Mouse (Mus musculus): Measurements from ENCODE around the gene Kcng4. TPM values are rescaled to one million over a fixed set of nuclear protein-coding genes. Genes with fewer than 3 reads are reported as not detected.

Kcng4 gene
- polyA plus RNA-seq, 1 experiment from 2014 or later: 0.18 TPM

DNA sequence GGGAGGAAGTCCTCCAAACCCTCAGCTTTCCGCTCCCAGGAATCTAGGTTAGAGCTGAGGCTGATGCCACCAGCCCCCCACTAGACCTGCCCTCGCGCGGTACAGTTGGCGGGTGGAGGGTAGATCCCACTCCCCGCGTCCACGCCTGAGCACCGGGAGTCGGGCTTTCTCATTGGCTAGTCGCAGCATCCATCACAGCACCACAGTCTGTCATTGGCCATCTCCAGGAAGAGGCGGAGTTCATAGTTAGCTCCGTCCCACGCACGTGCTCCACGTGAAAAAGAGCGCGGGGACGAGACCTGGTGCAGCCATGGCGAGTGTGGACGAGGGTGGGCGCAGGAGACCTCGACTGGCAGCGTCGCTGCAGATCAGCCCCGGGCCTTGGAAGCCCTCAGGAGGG is 23.0 kb downstream of the Kcng4 start, which contains the start of gene Adad2:
TSS of gene Adad2 (plus strand) at position 277 of the 400 bp plus-strand sequence.
- Histone ChIP-seq H3K4me1 (ENCODE audit: control insufficient read depth, insufficient read depth, low read length) (no peaks in the 10 kb centered on the region), H3K36me3 (ENCODE audit: control insufficient read depth, insufficient read depth, low read length) (no peaks in the 10 kb centered on the region), H3K4me3 (ENCODE audit: low read depth, low read length) (no peak within 1 kb of the TSS), H3K27ac (ENCODE audit: low read depth, low read length) (no peak within 1 kb of the TSS), H3K27me3 (ENCODE audit: control insufficient read depth, insufficient read depth, low read length) (no peaks in the 10 kb centered on the region), H3K9me3 (ENCODE audit: control insufficient read depth, low read length) (no peaks in the 10 kb centered on the region), H3K4me2 (no peak within 1 kb of the TSS), H3K9ac (ENCODE audit: low read length) (no peak within 1 kb of the TSS)
- WGBS: 83% methylated on average over 26 of the region's 26 CpGs
- ATAC-seq (ENCODE audit: low FRiP score) (0 out of 2 replicates have a peak, but pooled peaks have one; percentile 40), DNase-seq (ENCODE audit: low spot score, missing footprints) (no peak)

DNA sequence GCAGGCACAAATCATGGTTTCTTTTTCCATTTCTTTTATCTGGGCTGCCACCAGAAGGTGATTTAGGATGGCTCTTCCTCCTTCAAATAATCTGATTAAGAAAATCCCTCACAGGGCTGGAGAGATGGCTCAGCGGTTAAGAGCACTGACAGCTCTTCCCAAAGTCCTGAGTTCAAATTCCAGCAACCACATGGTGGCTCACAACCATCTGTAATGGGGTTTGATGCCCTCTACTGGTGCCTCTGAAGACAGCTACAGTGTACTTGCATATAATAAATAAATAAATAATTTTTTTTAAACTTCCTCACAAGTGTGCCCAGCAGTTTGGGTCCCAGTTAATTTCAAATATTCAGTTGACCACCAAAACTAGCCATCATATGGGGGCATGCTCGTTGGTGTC is 29.3 kb downstream of the Kcng4 start:
- no peak overlapping the region for H3K9ac ChIP-seq (ENCODE audit: low read length)

GRCm38 (mm10) chr8:119604996-119605395 is 30.5 kb downstream of the Kcng4 start, which contains the start of gene Taf1c:
Gene Taf1c, minus strand, starts transcription at chr8:119605222.
- Histone ChIP-seq H3K9ac (ENCODE audit: low read length) (peak within 1 kb of the TSS; percentile 81), H3K27me3 (ENCODE audit: control insufficient read depth, insufficient read depth, low read length) (no peaks in the 10 kb centered on the region), H3K4me1 (ENCODE audit: control insufficient read depth, insufficient read depth, low read length) (peaks cover 7% of the 10 kb centered on the region), H3K4me3 (ENCODE audit: low read depth, low read length) (peak within 1 kb of the TSS; percentile 71), H3K4me2 (peak within 1 kb of the TSS; percentile 86), H3K27ac (ENCODE audit: low read depth, low read length) (no peak within 1 kb of the TSS), H3K9me3 (ENCODE audit: control insufficient read depth, low read length) (no peaks in the 10 kb centered on the region), H3K36me3 (ENCODE audit: control insufficient read depth, insufficient read depth, low read length) (peaks cover 14% of the 10 kb centered on the region; the same call in 1 of the 2 replicates)
- WGBS: under 1% methylated on average over 23 of the region's 23 CpGs
- DNase-seq (ENCODE audit: low spot score, missing footprints) (peak; percentile 99), ATAC-seq (ENCODE audit: low FRiP score) (peak; percentile 89)

More for the DNA sequence above, 29.3 kb downstream of the Kcng4 start:
- WGBS: 88% methylated on average over 2 of the region's 2 CpGs
- H3K4me3 ChIP-seq (ENCODE audit: low read depth, low read length): no peak overlapping the region
- DNase-seq (ENCODE audit: low spot score, missing footprints) (no peak), ATAC-seq (ENCODE audit: low FRiP score) (no peak)
- H3K9me3 ChIP-seq (ENCODE audit: control insufficient read depth, low read length): no peaks in the 10 kb centered on the region
- no peaks in the 10 kb centered on the region for H3K27me3 ChIP-seq (ENCODE audit: control insufficient read depth, insufficient read depth, low read length)
- peaks cover 7% of the 10 kb centered on the region for H3K4me1 ChIP-seq (ENCODE audit: control insufficient read depth, insufficient read depth, low read length)
- no peak overlapping the region for H3K4me2 ChIP-seq
- H3K27ac ChIP-seq (ENCODE audit: low read depth, low read length): no peak overlapping the region
- H3K36me3 ChIP-seq (ENCODE audit: control insufficient read depth, insufficient read depth, low read length): 0 out of 2 replicates have a peak, but pooled peaks cover 4% of the 10 kb centered on the region

DNA sequence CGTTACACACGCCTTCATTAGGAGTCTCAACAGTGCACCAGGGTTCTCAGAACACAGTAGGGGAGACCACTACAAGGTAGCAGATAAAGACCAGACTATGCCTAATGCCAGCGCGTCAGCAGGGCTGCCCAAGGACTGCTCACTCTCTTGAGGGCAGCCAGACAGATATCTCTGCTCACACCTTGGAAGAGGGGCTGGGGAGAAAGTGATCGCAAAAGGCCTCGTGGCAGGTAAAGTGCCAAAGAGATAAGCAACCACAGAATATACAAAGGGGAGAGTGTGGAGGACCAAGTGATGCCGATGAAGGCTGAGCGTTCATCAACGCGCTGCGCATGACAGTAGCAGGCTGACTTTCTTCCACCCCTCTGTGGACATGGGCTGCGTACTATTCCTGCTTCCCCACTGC is 31.1 kb downstream of the Kcng4 start:
- Histone ChIP-seq H3K9ac (ENCODE audit: low read length) (peak overlapping the region; percentile 81), H3K4me3 (ENCODE audit: low read depth, low read length) (peak overlapping the region; percentile 71), H3K27ac (ENCODE audit: low read depth, low read length) (no peak overlapping the region), H3K27me3 (ENCODE audit: control insufficient read depth, insufficient read depth, low read length) (no peaks in the 10 kb centered on the region), H3K4me1 (ENCODE audit: control insufficient read depth, insufficient read depth, low read length) (peaks cover 7% of the 10 kb centered on the region), H3K9me3 (ENCODE audit: control insufficient read depth, low read length) (no peaks in the 10 kb centered on the region), H3K36me3 (ENCODE audit: control insufficient read depth, insufficient read depth, low read length) (peaks cover 17% of the 10 kb centered on the region; the same call in 1 of the 2 replicates), H3K4me2 (peak overlapping the region; percentile 86)
- 52% methylated on average over 12 of the region's 12 CpGs for WGBS
- DNase-seq (ENCODE audit: low spot score, missing footprints) (no peak), ATAC-seq (ENCODE audit: low FRiP score) (no peak)

- 0 out of 2 replicates have a peak overlapping the region, but pooled peaks have one; percentile 71 for H3K4me3 ChIP-seq (ENCODE audit: low read depth, low read length)
Measured at GRCm38 (mm10) chr8:119603771-119604170, 31.7 kb downstream of the Kcng4 start.

GRCm38 (mm10) chr8:119591456-119591855 is 44.0 kb downstream of the Kcng4 start:
- H3K4me2 ChIP-seq: no peak overlapping the region
- H3K27ac ChIP-seq (ENCODE audit: low read depth, low read length): no peak overlapping the region
- no peaks in the 10 kb centered on the region for H3K9me3 ChIP-seq (ENCODE audit: control insufficient read depth, low read length)
- no peaks in the 10 kb centered on the region for H3K36me3 ChIP-seq (ENCODE audit: control insufficient read depth, insufficient read depth, low read length)
- H3K4me3 ChIP-seq (ENCODE audit: low read depth, low read length): no peak overlapping the region
- H3K9ac ChIP-seq (ENCODE audit: low read length): no peak overlapping the region
- DNase-seq (ENCODE audit: low spot score, missing footprints) (peak; percentile 12), ATAC-seq (ENCODE audit: low FRiP score) (no peak)
- 89% methylated on average over 7 of the region's 7 CpGs for WGBS
- H3K27me3 ChIP-seq (ENCODE audit: control insufficient read depth, insufficient read depth, low read length): no peaks in the 10 kb centered on the region
- H3K4me1 ChIP-seq (ENCODE audit: control insufficient read depth, insufficient read depth, low read length): peaks cover 5% of the 10 kb centered on the region

More at GRCm38 (mm10) chr8:119603771-119604170, 31.7 kb downstream of the Kcng4 start:
- WGBS: 91% methylated on average over 4 of the region's 4 CpGs
- Histone ChIP-seq H3K9ac (ENCODE audit: low read length) (0 out of 2 replicates have a peak overlapping the region, but pooled peaks have one; percentile 81), H3K36me3 (ENCODE audit: control insufficient read depth, insufficient read depth, low read length) (peaks cover 23% of the 10 kb centered on the region), H3K27me3 (ENCODE audit: control insufficient read depth, insufficient read depth, low read length) (no peaks in the 10 kb centered on the region), H3K9me3 (ENCODE audit: control insufficient read depth, low read length) (no peaks in the 10 kb centered on the region), H3K4me2 (peak overlapping the region; percentile 86; the same call in 1 of the 2 replicates), H3K4me1 (ENCODE audit: control insufficient read depth, insufficient read depth, low read length) (peaks cover 7% of the 10 kb centered on the region), H3K27ac (ENCODE audit: low read depth, low read length) (no peak overlapping the region)
- DNase-seq (ENCODE audit: low spot score, missing footprints) (no peak), ATAC-seq (ENCODE audit: low FRiP score) (no peak)

DNA sequence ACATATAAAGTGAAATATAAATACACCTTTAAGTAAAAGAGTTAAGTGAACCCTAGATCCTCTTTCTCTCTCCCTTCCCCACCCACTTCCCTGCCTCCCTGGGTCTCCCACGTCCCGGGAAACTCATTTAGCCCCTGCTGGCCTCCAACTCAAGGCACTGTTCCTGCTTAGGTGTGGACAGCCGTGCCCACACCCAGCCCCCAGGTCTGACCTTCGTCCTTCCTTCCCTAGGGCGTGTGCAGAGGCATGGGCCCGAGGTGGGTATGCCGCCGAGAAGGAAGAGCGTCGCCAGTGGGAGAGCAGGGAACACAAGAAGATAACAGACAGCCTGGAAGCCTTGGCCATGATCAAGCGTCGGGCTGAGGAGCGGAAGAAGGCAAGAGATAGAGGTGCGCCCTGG is 45.1 kb downstream of the Kcng4 start:
- Histone ChIP-seq H3K9me3 (ENCODE audit: control insufficient read depth, low read length) (no peaks in the 10 kb centered on the region), H3K36me3 (ENCODE audit: control insufficient read depth, insufficient read depth, low read length) (no peaks in the 10 kb centered on the region), H3K4me3 (ENCODE audit: low read depth, low read length) (no peak overlapping the region), H3K4me2 (no peak overlapping the region), H3K4me1 (ENCODE audit: control insufficient read depth, insufficient read depth, low read length) (peaks cover 5% of the 10 kb centered on the region), H3K27me3 (ENCODE audit: control insufficient read depth, insufficient read depth, low read length) (no peaks in the 10 kb centered on the region), H3K27ac (ENCODE audit: low read depth, low read length) (no peak overlapping the region), H3K9ac (ENCODE audit: low read length) (no peak overlapping the region)
- 79% methylated on average over 14 of the region's 14 CpGs for WGBS
- no peak for DNase-seq (ENCODE audit: low spot score, missing footprints)
- no peak for ATAC-seq (ENCODE audit: low FRiP score)

DNA sequence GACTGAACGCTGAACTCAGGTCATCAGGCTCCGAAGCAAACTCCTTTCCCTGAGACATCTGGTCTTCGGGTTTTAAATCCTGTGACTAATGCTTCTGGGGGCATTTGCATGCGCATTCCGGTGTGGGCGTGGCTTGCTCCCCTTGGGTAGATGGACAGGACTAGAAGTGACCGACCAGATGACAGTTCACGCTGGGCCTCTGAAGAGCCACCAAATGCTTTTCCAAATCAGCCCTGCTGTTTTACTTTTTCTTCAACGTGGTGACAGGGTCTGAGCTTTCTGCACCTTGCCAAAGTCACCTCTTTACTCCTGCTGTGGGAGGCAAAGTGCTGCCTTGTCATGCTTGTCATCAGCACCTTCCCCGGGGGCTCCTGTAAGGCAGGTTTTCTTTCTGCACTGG is 46.6 kb downstream of the Kcng4 start:
- no peaks in the 10 kb centered on the region for H3K4me1 ChIP-seq (ENCODE audit: control insufficient read depth, insufficient read depth, low read length)
- 24% methylated on average over 10 of the region's 10 CpGs for WGBS
- H3K4me2 ChIP-seq: no peak overlapping the region
- no peaks in the 10 kb centered on the region for H3K36me3 ChIP-seq (ENCODE audit: control insufficient read depth, insufficient read depth, low read length)
- no peak overlapping the region for H3K9ac ChIP-seq (ENCODE audit: low read length)
- no peaks in the 10 kb centered on the region for H3K9me3 ChIP-seq (ENCODE audit: control insufficient read depth, low read length)
- no peak overlapping the region for H3K4me3 ChIP-seq (ENCODE audit: low read depth, low read length)
- no peak overlapping the region for H3K27ac ChIP-seq (ENCODE audit: low read depth, low read length)
- ATAC-seq (ENCODE audit: low FRiP score): peak; percentile 27; the same call in 1 of the 2 replicates
- no peaks in the 10 kb centered on the region for H3K27me3 ChIP-seq (ENCODE audit: control insufficient read depth, insufficient read depth, low read length)
- DNase-seq (ENCODE audit: low spot score, missing footprints): no peak

DNA sequence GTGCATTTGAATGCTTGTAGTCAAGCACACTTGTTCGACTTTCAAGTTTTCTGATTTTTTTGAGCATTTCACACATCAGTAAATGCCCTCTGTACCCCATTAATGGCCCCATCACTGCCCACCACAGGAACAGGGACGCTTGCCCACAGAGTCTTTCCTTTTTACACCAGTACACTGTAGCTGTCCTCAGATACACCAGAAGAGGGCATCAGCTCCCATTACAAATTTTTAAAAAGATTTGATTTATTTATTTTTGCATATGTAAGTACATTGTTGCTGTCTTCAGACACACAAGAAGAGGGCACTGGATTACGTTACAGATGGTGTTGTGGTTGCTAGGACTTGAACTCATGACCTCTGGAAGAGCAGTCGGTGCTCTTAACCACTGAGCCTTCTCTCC is 47.2 kb downstream of the Kcng4 start:
- ATAC-seq (ENCODE audit: low FRiP score) (no peak; the same call in 1 of the 2 replicates), DNase-seq (ENCODE audit: low spot score, missing footprints) (peak; percentile 6)
- Histone ChIP-seq H3K4me2 (no peak overlapping the region), H3K36me3 (ENCODE audit: control insufficient read depth, insufficient read depth, low read length) (no peaks in the 10 kb centered on the region), H3K9ac (ENCODE audit: low read length) (no peak overlapping the region), H3K4me1 (ENCODE audit: control insufficient read depth, insufficient read depth, low read length) (no peaks in the 10 kb centered on the region), H3K9me3 (ENCODE audit: control insufficient read depth, low read length) (no peaks in the 10 kb centered on the region), H3K27ac (ENCODE audit: low read depth, low read length) (no peak overlapping the region), H3K27me3 (ENCODE audit: control insufficient read depth, insufficient read depth, low read length) (no peaks in the 10 kb centered on the region), H3K4me3 (ENCODE audit: low read depth, low read length) (no peak overlapping the region)
- 65% methylated on average over 4 of the region's 4 CpGs for WGBS
